Mouse (Mus musculus) limb, embryonic 12.5 days (tissue): ENCODE data around the gene Napa. TPM values are rescaled to one million over a fixed set of nuclear protein-coding genes. Genes with fewer than 3 reads are reported as not detected.

Experiments used
- ATAC-seq: fragments of 200-750 bp; cut with Nextera tagmentation; 2 replicates; pipeline ENCODE4 v1.8.0; 2017; ENCODE audit warnings: low read depth, moderate TSS enrichment; ENCODE audit not compliant: insufficient number of reproducible peaks, insufficient read depth, low FRiP score, low TSS enrichment
- H3K27ac ChIP-seq: fragments of 300-500 bp; sonication (generic); 2 replicates; pipeline ENCODE4 v1.5.1; 2016; ENCODE audit warnings: mild to moderate bottlenecking, moderate library complexity
- H3K27me3 ChIP-seq: fragments of 300-500 bp; sonication (generic); 2 replicates; pipeline ENCODE4 v1.6.1; 2016; ENCODE audit warnings: mild to moderate bottlenecking, moderate library complexity
- H3K36me3 ChIP-seq: fragments of 300-500 bp; sonication (generic); 2 replicates; pipeline ENCODE4 v1.6.1; 2016; ENCODE audit warnings: mild to moderate bottlenecking, moderate library complexity
- H3K4me1 ChIP-seq: fragments of 300-500 bp; sonication (generic); replicated peaks from 2 replicates; pipeline ENCODE4 v1.6.1; 2016
- H3K4me2 ChIP-seq: fragments of 300-500 bp; sonication (generic); 2 replicates; pipeline ENCODE4 v1.6.1; 2016; ENCODE audit warnings: mild to moderate bottlenecking, moderate library complexity
- H3K4me3 ChIP-seq: fragments of 300-500 bp; sonication (generic); replicated peaks from 2 replicates; pipeline ENCODE4 v1.5.1; 2016; ENCODE audit warnings: mild to moderate bottlenecking
- H3K9ac ChIP-seq: fragments of 300-500 bp; sonication (generic); replicated peaks from 2 replicates; pipeline ENCODE4 v1.6.1; 2016; ENCODE audit warnings: mild to moderate bottlenecking, moderate library complexity
- H3K9me3 ChIP-seq: fragments of 300-500 bp; sonication (generic); 2 replicates; pipeline ENCODE4 v1.6.1; 2016; ENCODE audit warnings: mild to moderate bottlenecking, moderate library complexity
- WGBS: fragments of 180-500 bp; shearing (Covaris S2); methylation state at CpG from one replicate; pipeline ENCODE4 v1.1.7; 2016; 5-methylcytosine and 5-hydroxymethylcytosine counted together
- polyA plus RNA-seq: library from polyadenylated mRNA; unstranded; fragments of >200 nt; fragmentation: Nextera tagmentation; extraction: Ambion mirVana; gene quantifications from 2 replicates; pipeline ENCODE4 v1.2.1, GENCODE M21; 2016

Napa gene
- polyA plus RNA-seq, 1 experiment from 2014 or later, result 181 TPM

GRCm38 (mm10) chr7:16057136-16057534 lies 41.1 kb upstream of the Napa start:
- no peak overlapping the region for H3K9ac ChIP-seq
- H3K27ac ChIP-seq, result no peak overlapping the region
- 66% methylated on average over 2 of the region's 2 CpGs for WGBS
- H3K9me3 ChIP-seq, result peaks cover 12% of the 10 kb centered on the region; the same call in 1 of the 2 replicates
- peaks cover under 1% of the 10 kb centered on the region for H3K4me1 ChIP-seq
- H3K4me3 ChIP-seq, result no peak overlapping the region
- peaks cover 25% of the 10 kb centered on the region for H3K27me3 ChIP-seq
- no peak overlapping the region for H3K4me2 ChIP-seq
- H3K36me3 ChIP-seq, result no peaks in the 10 kb centered on the region
- ATAC-seq, result no peak

GRCm38 (mm10) chr7:16061219-16062098 lies 36.8 kb upstream of the Napa start, which contains the start of gene Zfp541:
Gene Zfp541, plus strand, starts transcription at chr7:16061814.
- Histone ChIP-seq H3K4me2 (peak within 1 kb of the TSS; percentile 35), H3K4me3 (peak within 1 kb of the TSS; percentile 22), H3K27ac (no peak within 1 kb of the TSS), H3K9ac (no peak within 1 kb of the TSS), H3K27me3 (peaks cover 36% of the 10 kb centered on the region), H3K9me3 (peaks cover 17% of the 10 kb centered on the region; the same call in 1 of the 2 replicates), H3K36me3 (no peaks in the 10 kb centered on the region), H3K4me1 (no peaks in the 10 kb centered on the region)
- 46% methylated on average over 74 of the region's 80 CpGs for WGBS
- ATAC-seq, result no peak

GRCm38 (mm10) chr7:16062099-16062420 lies 36.2 kb upstream of the Napa start:
- Histone ChIP-seq H3K27me3 (peaks cover 36% of the 10 kb centered on the region), H3K4me2 (peak overlapping the region; percentile 35; the same call in 1 of the 2 replicates), H3K9ac (no peak overlapping the region), H3K4me3 (peak overlapping the region; percentile 22), H3K4me1 (no peaks in the 10 kb centered on the region), H3K27ac (no peak overlapping the region), H3K9me3 (peaks cover 17% of the 10 kb centered on the region; the same call in 1 of the 2 replicates), H3K36me3 (no peaks in the 10 kb centered on the region)
- 72% methylated on average over 15 of the region's 15 CpGs for WGBS
- no peak for ATAC-seq

GRCm38 (mm10) chr7:16063490-16063889 lies 34.8 kb upstream of the Napa start:
- no peak overlapping the region for H3K4me3 ChIP-seq
- H3K27me3 ChIP-seq, result peaks cover 36% of the 10 kb centered on the region
- ATAC-seq, result no peak
- no peaks in the 10 kb centered on the region for H3K36me3 ChIP-seq
- no peaks in the 10 kb centered on the region for H3K4me1 ChIP-seq
- WGBS, result 37% methylated on average over 4 of the region's 4 CpGs
- H3K9me3 ChIP-seq, result peaks cover 17% of the 10 kb centered on the region; the same call in 1 of the 2 replicates
- H3K4me2 ChIP-seq, result no peak overlapping the region
- no peak overlapping the region for H3K27ac ChIP-seq
- no peak overlapping the region for H3K9ac ChIP-seq

- ATAC-seq, result no peak
- Histone ChIP-seq H3K4me1 (no peaks in the 10 kb centered on the region), H3K4me3 (no peak overlapping the region), H3K9ac (no peak overlapping the region), H3K27me3 (no peaks in the 10 kb centered on the region), H3K9me3 (no peaks in the 10 kb centered on the region), H3K27ac (no peak overlapping the region), H3K4me2 (no peak overlapping the region), H3K36me3 (no peaks in the 10 kb centered on the region)
Observed at GRCm38 (mm10) chr7:16070846-16071245, 27.4 kb upstream of the Napa start.

- H3K9ac ChIP-seq, result no peak overlapping the region
- no peaks in the 10 kb centered on the region for H3K9me3 ChIP-seq
- WGBS, result 78% methylated on average over 6 of the region's 6 CpGs
- H3K27ac ChIP-seq, result no peak overlapping the region
- H3K27me3 ChIP-seq, result no peaks in the 10 kb centered on the region
- H3K36me3 ChIP-seq, result no peaks in the 10 kb centered on the region
- no peak overlapping the region for H3K4me2 ChIP-seq
- no peaks in the 10 kb centered on the region for H3K4me1 ChIP-seq
- no peak overlapping the region for H3K4me3 ChIP-seq
- ATAC-seq, result no peak
Observed at GRCm38 (mm10) chr7:16071906-16072305, 26.4 kb upstream of the Napa start.

- 52% methylated on average over 1 of the region's 1 CpGs for WGBS
- H3K9ac ChIP-seq, result no peak overlapping the region
- no peak for ATAC-seq
- peaks cover 3% of the 10 kb centered on the region; the same call in 1 of the 2 replicates for H3K27me3 ChIP-seq
- H3K4me3 ChIP-seq, result no peak overlapping the region
- no peaks in the 10 kb centered on the region for H3K9me3 ChIP-seq
- no peaks in the 10 kb centered on the region for H3K36me3 ChIP-seq
- no peak overlapping the region for H3K4me2 ChIP-seq
- H3K4me1 ChIP-seq, result no peaks in the 10 kb centered on the region
- no peak overlapping the region for H3K27ac ChIP-seq
Observed at GRCm38 (mm10) chr7:16079947-16080346, 18.3 kb upstream of the Napa start.

GRCm38 (mm10) chr7:16080581-16080980 lies 17.7 kb upstream of the Napa start:
- Histone ChIP-seq H3K36me3 (no peaks in the 10 kb centered on the region), H3K9me3 (no peaks in the 10 kb centered on the region), H3K9ac (no peak overlapping the region), H3K4me2 (no peak overlapping the region), H3K27me3 (peaks cover 3% of the 10 kb centered on the region; the same call in 1 of the 2 replicates), H3K4me3 (no peak overlapping the region), H3K4me1 (no peaks in the 10 kb centered on the region), H3K27ac (no peak overlapping the region)
- 73% methylated on average over 4 of the region's 4 CpGs for WGBS
- ATAC-seq, result no peak

GRCm38 (mm10) chr7:16083361-16083760 lies 14.9 kb upstream of the Napa start:
- Histone ChIP-seq H3K27me3 (peaks cover 3% of the 10 kb centered on the region; the same call in 1 of the 2 replicates), H3K9me3 (no peaks in the 10 kb centered on the region), H3K4me2 (no peak overlapping the region), H3K36me3 (no peaks in the 10 kb centered on the region), H3K9ac (no peak overlapping the region), H3K4me1 (no peaks in the 10 kb centered on the region), H3K27ac (no peak overlapping the region), H3K4me3 (no peak overlapping the region)
- 57% methylated on average over 4 of the region's 4 CpGs for WGBS
- no peak for ATAC-seq

GRCm38 (mm10) chr7:16087587-16087986 lies 10.7 kb upstream of the Napa start:
- WGBS, result 70% methylated on average over 2 of the region's 2 CpGs
- Histone ChIP-seq H3K36me3 (no peaks in the 10 kb centered on the region), H3K9ac (no peak overlapping the region)

GRCm38 (mm10) chr7:16094592-16094991 lies 3.7 kb upstream of the Napa start:
- Histone ChIP-seq H3K9me3 (no peaks in the 10 kb centered on the region), H3K4me2 (no peak overlapping the region), H3K9ac (no peak overlapping the region), H3K4me1 (peaks cover 9% of the 10 kb centered on the region), H3K36me3 (no peaks in the 10 kb centered on the region), H3K27me3 (0 out of 2 replicates have a peak, but pooled peaks cover 3% of the 10 kb centered on the region), H3K27ac (no peak overlapping the region), H3K4me3 (no peak overlapping the region)
- no peak for ATAC-seq
- 76% methylated on average over 3 of the region's 3 CpGs for WGBS

More at GRCm38 (mm10) chr7:16087587-16087986, 10.7 kb upstream of the Napa start:
- Histone ChIP-seq H3K4me2 (no peak overlapping the region), H3K4me1 (no peaks in the 10 kb centered on the region), H3K27me3 (peaks cover 3% of the 10 kb centered on the region; the same call in 1 of the 2 replicates), H3K27ac (no peak overlapping the region), H3K4me3 (no peak overlapping the region), H3K9me3 (no peaks in the 10 kb centered on the region)
- no peak for ATAC-seq
